ENCODE assay signal across 8 mouse cellular contexts in genomic region chr7:110843916-110844874, GRCm38 (mm10). TPM values are rescaled to one million over a fixed set of nuclear protein-coding genes. Genes with fewer than 3 reads are reported as not detected.
DNase-seq lines count a peak whose midpoint lies in the region; ATAC-seq and TF ChIP-seq lines count a peak whose summit lies in the region.

Rnf141 (minus strand) TSS chr7:110844457.

- H3K27ac ChIP-seq in forebrain, embryonic 15.5 days (replicated peaks) = peak within 1 kb of the TSS; percentile 91

- peak; percentile 95 for DNase-seq in ES-CJ7 (ENCODE audit: low read depth, low spot score)
- peak; percentile 87 for DNase-seq in cerebellum, adult 11 months
- DNase-seq in heart, postnatal 25 days (ENCODE audit: low spot score) = peak; percentile 82
- DNase-seq in layer of hippocampus, adult 18-20 months (ENCODE audit: low spot score in 2 of 2) = peak; percentile 90 to 97
- DNase-seq in lung, adult 2 months = peak; percentile 91
- DNase-seq in thymus, adult 18-20 months = peak; percentile 87 to 89

- H3K36me3 ChIP-seq in forebrain, embryonic 15.5 days = no peaks in the 10 kb centered on the region

- H3K9ac ChIP-seq in forebrain, embryonic 15.5 days (replicated peaks) = peak within 1 kb of the TSS; percentile 89

- intact Hi-C loops in heart, postnatal 25 days (cut with DNase I) = no loop called here

- peak; percentile 96 for TF ChIP-seq POLR2A in lung, adult 2 months (IDR thresholded peaks at IDR 0.05; ENCODE audit: borderline replicate concordance, extremely low read depth, low read depth, low read length)

- peak within 1 kb of the TSS; percentile 87 for H3K4me3 ChIP-seq in forebrain, embryonic 15.5 days
- H3K4me3 ChIP-seq in lung, adult 2 months (replicated peaks; ENCODE audit: extremely low read depth, low read depth, low read length) = peak within 1 kb of the TSS; percentile 83

- peak; percentile 96 for ATAC-seq in forebrain, embryonic 15.5 days (replicated peaks)
- ATAC-seq in neutrophil, adult 5-6 weeks (ENCODE audit: extremely low read depth, insufficient number of reproducible peaks, low FRiP score, poor library complexity, severe bottlenecking) = peak; percentile 88

- peaks cover 6% of the 10 kb centered on the region for H3K4me1 ChIP-seq in forebrain, embryonic 15.5 days
- peaks cover 12% of the 10 kb centered on the region; the same call in 1 of the 2 replicates for H3K4me1 ChIP-seq in lung, adult 2 months (ENCODE audit: control insufficient read depth, insufficient read depth, low read length)

- peak within 1 kb of the TSS; percentile 83 for H3K4me2 ChIP-seq in forebrain, embryonic 15.5 days (replicated peaks)

- H3K9me3 ChIP-seq in forebrain, embryonic 15.5 days = no peaks in the 10 kb centered on the region

- under 1% methylated on average over 42 of the region's 42 CpGs for WGBS in forebrain, embryonic 15.5 days
- WGBS in lung, adult 2 months = under 1% methylated on average over 42 of the region's 42 CpGs

- H3K27me3 ChIP-seq in forebrain, embryonic 15.5 days = no peaks in the 10 kb centered on the region

- TF ChIP-seq CTCF in lung, adult 2 months (IDR thresholded peaks at IDR 0.05; ENCODE audit: insufficient read depth, low read length) = 0 out of 2 replicates have a peak, but pooled peaks have one; percentile 29

RNA-seq across cellular contexts. Expression of gene Rnf141, which starts in this region (rescaled TPM):
- polyA plus RNA-seq in forebrain, embryonic 15.5 days (2015; fragmentation: Nextera tagmentation; extraction: Ambion mirVana) = 36.1 and 41.1 TPM in 2 replicates
- total RNA-seq in heart, postnatal 25 days (2021) = 10 to 100 TPM; 31.9 to 41.0 TPM
- total RNA-seq in layer of hippocampus, adult 18-20 months (2021) = 10 to 100 TPM; 79.8 to 82.2 TPM
- 36.3 and 53.1 TPM in 2 replicates for polyA plus RNA-seq in lung, adult 2 months (2012; rRNA removed)
- 70.6 and 74.5 TPM in 2 replicates for total RNA-seq in neutrophil, adult 5-6 weeks (2017)

Comparison
In these comparisons a context has a peak if more than half of its experiments do, and no peak if none do; other contexts are left out.
1. Peak in every context shown above with its lines: DNase-seq, ATAC-seq, H3K4me3 ChIP-seq and H3K27ac ChIP-seq.